Mouse (Mus musculus) brain, adult 2 months (tissue): ENCODE data around the gene Rmnd1.

Source experiments
- DNase-seq: peaks from one replicate; pipeline ENCODE4 v3.0.0; 2011; ENCODE audit warnings: low read depth, low spot score

Gene Rmnd1

DNA sequence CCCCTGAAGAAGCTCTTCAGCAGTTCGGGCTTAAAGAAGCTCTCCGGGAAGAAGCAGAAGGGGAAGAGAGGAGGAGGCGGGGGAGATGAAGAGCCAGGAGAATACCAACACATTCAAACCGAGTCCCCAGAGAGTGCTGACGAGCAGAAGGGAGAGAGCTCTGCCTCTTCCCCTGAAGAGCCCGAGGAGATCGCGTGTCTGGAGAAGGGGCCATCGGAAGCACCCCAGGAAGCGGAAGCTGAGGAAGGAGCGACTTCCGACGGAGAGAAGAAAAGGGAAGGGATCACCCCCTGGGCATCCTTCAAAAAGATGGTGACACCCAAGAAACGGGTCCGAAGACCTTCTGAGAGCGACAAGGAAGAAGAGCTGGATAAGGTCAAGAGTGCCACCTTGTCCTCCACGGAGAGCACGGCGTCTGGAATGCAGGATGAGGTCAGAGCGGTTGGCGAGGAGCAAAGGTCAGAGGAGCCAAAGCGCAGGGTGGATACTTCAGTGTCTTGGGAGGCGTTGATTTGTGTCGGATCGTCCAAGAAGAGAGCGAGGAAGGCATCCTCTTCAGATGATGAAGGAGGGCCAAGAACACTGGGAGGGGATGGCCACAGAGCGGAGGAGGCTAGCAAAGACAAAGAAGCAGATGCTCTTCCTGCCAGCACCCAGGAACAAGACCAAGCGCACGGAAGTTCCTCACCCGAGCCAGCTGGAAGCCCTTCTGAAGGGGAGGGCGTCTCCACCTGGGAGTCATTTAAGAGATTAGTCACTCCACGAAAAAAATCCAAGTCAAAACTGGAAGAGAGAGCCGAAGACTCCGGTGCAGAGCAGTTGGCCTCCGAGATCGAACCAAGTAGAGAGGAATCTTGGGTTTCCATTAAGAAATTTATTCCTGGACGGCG, 77.6 kb downstream of the Rmnd1 start:
- peak; percentile 41 for DNase-seq
